Mouse (Mus musculus) ES-E14 (cell line): Measurements from ENCODE around the gene Sufu. TPM values are rescaled to one million over a fixed set of nuclear protein-coding genes. Genes with fewer than 3 reads are reported as not detected.

ENCODE experiments used
- DNase-seq: peaks from one replicate; pipeline ENCODE4 v3.0.0-alpha.2; 2013; ENCODE audit warnings: low read depth, low spot score
- H3K27ac ChIP-seq: 2 replicates; pipeline ENCODE4 v1.5.1; 2012; ENCODE audit warnings: low read depth, mild to moderate bottlenecking, low read length, moderate library complexity, mixed read lengths; ENCODE audit not compliant: poor library complexity, insufficient read depth, severe bottlenecking
- H3K36me3 ChIP-seq: 2 replicates; pipeline ENCODE4 v1.6.1; 2012; ENCODE audit warnings: mild to moderate bottlenecking, low read length, moderate library complexity, mixed read lengths; ENCODE audit not compliant: control insufficient read depth, poor library complexity, insufficient read depth, severe bottlenecking
- H3K4me1 ChIP-seq, 2 experiments: fragments of 150-350 bp in 1 of 2; sonication (generic) in 1 of 2; 2 replicates each; pipeline ENCODE4 v1.6.1; 2012; ENCODE audit warnings: low read length in 2 of 2, mild to moderate bottlenecking in 1 of 2, mixed read lengths in 1 of 2; ENCODE audit not compliant: control insufficient read depth in 2 of 2, insufficient read depth in 2 of 2, poor library complexity in 1 of 2
- H3K4me3 ChIP-seq, 2 experiments: fragments of 150-350 bp in 1 of 2; sonication (generic) in 1 of 2; 2 replicates each; pipeline ENCODE4 v1.5.1; 2012; ENCODE audit warnings: low read length in 2 of 2, low read depth in 1 of 2, mild to moderate bottlenecking in 1 of 2, mixed read lengths in 1 of 2; ENCODE audit not compliant: insufficient read depth in 1 of 2, poor library complexity in 1 of 2, severe bottlenecking in 1 of 2
- H3K9ac ChIP-seq: 2 replicates; pipeline ENCODE4 v1.6.1; 2012; ENCODE audit warnings: low read depth, mild to moderate bottlenecking, low read length, mixed read lengths; ENCODE audit not compliant: poor library complexity, insufficient read depth, severe bottlenecking
- H3K9me3 ChIP-seq: fragments of 150-350 bp; sonication (generic); 2 replicates; pipeline ENCODE4 v1.6.1; 2012; ENCODE audit warnings: low read depth, mild to moderate bottlenecking, low read length; ENCODE audit not compliant: control insufficient read depth, insufficient read depth
- CHD2 ChIP-seq: IDR thresholded peaks from 2 replicates; pipeline ENCODE4 v1.6.1; 2014; ENCODE audit warnings: mild to moderate bottlenecking, low read depth, low read length, inconsistent platforms
- HCFC1 ChIP-seq: IDR thresholded peaks from 2 replicates; pipeline ENCODE4 v1.6.1; 2012; ENCODE audit warnings: low read length, inconsistent platforms, borderline replicate concordance; ENCODE audit not compliant: insufficient read depth
- MAFK ChIP-seq: IDR thresholded peaks from 2 replicates; pipeline ENCODE4 v1.6.1; 2014; ENCODE audit warnings: mild to moderate bottlenecking, low read depth, low read length, inconsistent platforms; ENCODE audit not compliant: insufficient read depth
- ZC3H11A ChIP-seq: IDR thresholded peaks from 2 replicates; pipeline ENCODE4 v1.6.1; 2012; ENCODE audit warnings: low read depth, mild to moderate bottlenecking, inconsistent platforms, low read length, borderline replicate concordance
- ZNF384 ChIP-seq: IDR thresholded peaks from 2 replicates; pipeline ENCODE4 v1.6.1; 2012; ENCODE audit warnings: low read depth, low read length, inconsistent platforms
- in situ Hi-C, 2 experiments: fragments of 600-800 bp; cut with MboI; formaldehyde crosslinking; loops; one replicate each; pipeline ENCODE4 v1.15.1; 2025; ENCODE audit warnings: low sequenced_read_pairs in 2 of 2, inconsistent platforms in 1 of 2; ENCODE audit not compliant: unreplicated experiment in 2 of 2
- total RNA-seq: library from RNA; depleted of rRNA; stranded (reverse); fragments of 300-350 nt; gene quantifications from 2 replicates; pipeline ENCODE4 v1.2.3, GENCODE M21; 2012; rRNA removed

The Sufu gene
- total RNA-seq, 1 experiment = 14.5 TPM

- TF ChIP-seq ZNF384 = no peak
- TF ChIP-seq ZC3H11A = no peak
- TF ChIP-seq HCFC1 = no peak
- TF ChIP-seq MAFK = no peak
- TF ChIP-seq CHD2 = no peak
- Histone ChIP-seq H3K4me3 (no peak overlapping the region), H3K36me3 (no peaks in the 10 kb centered on the region), H3K4me1 (peaks cover 9 to 27% of the 10 kb centered on the region in 2 experiments), H3K27ac (no peak overlapping the region), H3K9ac (no peak overlapping the region), H3K9me3 (no peaks in the 10 kb centered on the region)
- DNase-seq = no peak
- in situ Hi-C loops = no loop called here
Observed at GRCm38 (mm10) chr19:46533066-46533465, 136.4 kb downstream of the Sufu start.

- DNase-seq = no peak
- Histone ChIP-seq H3K4me3 (no peak overlapping the region), H3K36me3 (no peaks in the 10 kb centered on the region), H3K27ac (no peak overlapping the region), H3K9ac (no peak overlapping the region), H3K4me1 (peaks cover 9 to 24% of the 10 kb centered on the region in 2 experiments), H3K9me3 (no peaks in the 10 kb centered on the region)
- in situ Hi-C loops = no loop called here
- TF ChIP-seq ZNF384 (no peak), HCFC1 (no peak), ZC3H11A (no peak), CHD2 (no peak), MAFK (no peak)
Observed at GRCm38 (mm10) chr19:46533525-46533924, 136.8 kb downstream of the Sufu start.

GRCm38 (mm10) chr19:46534542-46535098 is 137.9 kb downstream of the Sufu start:
- no peak for DNase-seq
- no peaks in the 10 kb centered on the region for H3K36me3 ChIP-seq
- TF ChIP-seq MAFK (no peak), CHD2 (no peak), HCFC1 (no peak), ZC3H11A (no peak), ZNF384 (no peak)
- peaks cover 7 to 24% of the 10 kb centered on the region in 2 experiments for H3K4me1 ChIP-seq
- in situ Hi-C loops = no loop called here
- no peak overlapping the region for H3K27ac ChIP-seq
- H3K4me3 ChIP-seq = no peak overlapping the region
- H3K9ac ChIP-seq = no peak overlapping the region
- H3K9me3 ChIP-seq = no peaks in the 10 kb centered on the region

GRCm38 (mm10) chr19:46537357-46537756 is 140.7 kb downstream of the Sufu start:
- in situ Hi-C loops = no loop called here
- H3K9me3 ChIP-seq = no peaks in the 10 kb centered on the region
- H3K4me3 ChIP-seq = no peak overlapping the region
- H3K4me1 ChIP-seq = peaks cover 1 to 10% of the 10 kb centered on the region in 2 experiments; a peak in 2 of 4 replicates
- DNase-seq = no peak
- no peak overlapping the region for H3K9ac ChIP-seq
- no peaks in the 10 kb centered on the region for H3K36me3 ChIP-seq
- TF ChIP-seq HCFC1 (no peak), CHD2 (no peak), ZC3H11A (no peak), MAFK (no peak), ZNF384 (no peak)
- no peak overlapping the region for H3K27ac ChIP-seq

GRCm38 (mm10) chr19:46538213-46538612 is 141.5 kb downstream of the Sufu start:
- H3K9ac ChIP-seq = no peak overlapping the region
- H3K27ac ChIP-seq = no peak overlapping the region
- no peaks in the 10 kb centered on the region for H3K36me3 ChIP-seq
- in situ Hi-C loops = no loop called here
- DNase-seq = no peak
- no peak for TF ChIP-seq CHD2
- TF ChIP-seq MAFK = no peak
- TF ChIP-seq ZNF384 = 0 out of 2 replicates have a peak, but pooled peaks have one; percentile 32
- no peak for TF ChIP-seq ZC3H11A
- H3K4me1 ChIP-seq = peaks cover 0 to 4% of the 10 kb centered on the region in 2 experiments; a peak in 1 of 4 replicates
- H3K9me3 ChIP-seq = no peaks in the 10 kb centered on the region
- H3K4me3 ChIP-seq = no peak overlapping the region

Other genes starting within 250 kb of the Sufu start
- gene Pitx3, start 248.6 kb upstream of the Sufu start, total RNA-seq = 0.18 TPM in 1 of 2 replicates, not detected in the other
- gene Gbf1, start 244.4 kb upstream of the Sufu start, total RNA-seq = 29.0 and 31.8 TPM in 2 replicates
- gene Nfkb2, start 92.6 kb upstream of the Sufu start, total RNA-seq = 11.6 and 13.0 TPM in 2 replicates
- 2.4 and 3.1 TPM in 2 replicates for gene Psd, start 69.7 kb upstream of the Sufu start, total RNA-seq
- gene Fbxl15, start 68.7 kb upstream of the Sufu start, total RNA-seq = 7.8 and 7.9 TPM in 2 replicates
- gene Cuedc2, start 58.2 kb upstream of the Sufu start, total RNA-seq = 75.1 and 102 TPM in 2 replicates
- 9.9 and 19.8 TPM in 2 replicates for gene Mfsd13a, start 55.8 kb upstream of the Sufu start, total RNA-seq
- 0.53 and 0.80 TPM in 2 replicates for gene 2310034G01Rik, start 46.6 kb upstream of the Sufu start, total RNA-seq
- gene Actr1a, start 1.1 kb upstream of the Sufu start, total RNA-seq = 66.7 and 85.7 TPM in 2 replicates
- gene Trim8, start 104.8 kb downstream of the Sufu start, total RNA-seq = 26.1 and 33.2 TPM in 2 replicates
- 25.7 and 39.7 TPM in 2 replicates for gene Arl3, start 176.3 kb downstream of the Sufu start, total RNA-seq
- gene Sfxn2, start 176.5 kb downstream of the Sufu start, total RNA-seq = 11.4 TPM in 2 replicates
- 38.8 and 40.2 TPM in 2 replicates for gene Wbp1l, start 202.2 kb downstream of the Sufu start, total RNA-seq